Mouse (Mus musculus): ENCODE data around the gene Gm42517.

Gene Gm42517

DNA sequence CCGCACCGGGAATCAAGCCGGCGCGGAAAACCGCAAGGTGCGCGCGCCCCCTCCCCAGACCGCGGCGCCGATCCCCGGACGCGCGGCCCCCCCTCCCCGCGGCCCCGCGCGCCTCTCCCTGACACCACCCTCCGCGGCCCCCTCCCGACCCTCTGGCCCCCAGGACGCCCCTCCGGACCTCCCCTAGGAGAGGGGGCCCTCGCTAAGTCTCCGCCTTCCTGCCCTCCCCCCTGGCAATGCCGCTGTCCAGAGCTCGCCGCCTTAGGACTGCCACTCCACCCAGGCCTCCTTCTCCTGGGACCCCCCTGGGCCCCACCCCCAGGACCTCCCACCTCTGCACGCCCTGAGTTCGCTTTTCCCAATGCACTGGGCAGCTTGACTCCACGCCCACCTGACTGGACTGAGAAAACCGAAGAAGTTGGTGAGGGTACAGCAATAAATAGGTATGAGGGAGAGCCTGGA, at the start of gene Gm42517:
TSS of gene Gm42517 (minus strand) at position 52 of the 462 bp plus-strand sequence.
- DNase-seq, result peak in 1 of 2 experiments; percentile 6

DNA sequence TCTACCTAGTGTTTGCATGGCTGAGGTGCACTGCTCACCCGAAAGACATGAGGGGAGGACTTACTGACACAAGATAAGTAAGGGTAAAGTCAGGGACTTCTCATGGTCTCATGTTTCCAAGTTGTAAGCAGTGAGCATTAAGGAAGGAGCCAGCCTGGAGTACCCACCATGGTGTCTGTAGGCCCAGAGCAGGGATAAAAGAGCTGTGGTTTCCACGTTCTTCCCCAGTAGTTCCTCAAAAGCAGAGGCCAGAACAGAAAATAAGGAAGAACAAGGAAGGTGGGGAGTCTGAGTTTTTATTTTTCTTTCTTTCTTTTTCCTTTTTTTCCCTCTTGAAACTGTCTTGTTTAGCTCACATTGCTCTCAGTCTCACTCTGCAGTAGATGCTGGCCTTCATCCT, 47.0 kb upstream of the Gm42517 start:
- DNase-seq, result no peak

- DNase-seq, result no peak
Observed at GRCm38 (mm10) chr5:108406977-108407376, 39.3 kb upstream of the Gm42517 start.

DNA sequence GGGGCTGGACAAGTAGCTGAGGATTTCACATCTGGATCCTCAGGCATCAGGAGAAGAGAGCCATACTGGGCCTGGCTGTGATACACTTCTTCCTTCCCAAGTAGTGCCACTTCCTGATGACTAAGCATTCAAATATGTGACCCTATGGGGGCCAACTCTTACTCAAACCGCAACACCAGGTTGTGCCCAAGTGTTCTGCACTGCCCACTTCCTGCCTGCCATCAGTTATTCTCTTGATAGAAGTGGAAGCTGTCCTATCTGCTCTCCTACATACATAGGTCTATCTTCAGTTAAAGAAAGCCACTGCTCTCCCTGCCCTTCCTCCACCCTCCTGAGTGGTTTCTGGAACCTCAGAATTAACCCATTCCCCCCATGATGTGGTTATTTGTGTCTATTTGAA, 37.7 kb upstream of the Gm42517 start:
- no peak for DNase-seq

GRCm38 (mm10) chr5:108403453-108403852, 35.7 kb upstream of the Gm42517 start:
- no peak for DNase-seq

DNA sequence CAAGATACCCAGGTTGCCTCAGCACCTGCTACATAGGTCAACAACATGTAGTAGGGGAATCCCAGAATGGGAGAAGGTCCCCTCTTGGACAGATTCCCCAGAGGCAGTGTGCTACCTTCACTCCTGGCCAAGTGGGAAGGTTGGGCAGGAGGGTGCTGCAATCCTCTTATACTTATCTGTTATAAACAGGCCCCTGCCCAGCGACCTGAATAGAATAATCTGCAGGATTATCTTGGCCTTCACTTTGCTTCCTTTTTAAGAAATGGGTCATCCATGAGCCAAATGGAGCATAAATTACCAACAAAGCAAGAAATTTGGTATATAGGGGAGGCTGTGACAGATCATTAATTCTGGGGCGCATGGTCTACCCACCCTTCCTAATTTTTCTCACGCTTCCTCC, 22.0 kb upstream of the Gm42517 start:
- DNase-seq, result no peak

DNA sequence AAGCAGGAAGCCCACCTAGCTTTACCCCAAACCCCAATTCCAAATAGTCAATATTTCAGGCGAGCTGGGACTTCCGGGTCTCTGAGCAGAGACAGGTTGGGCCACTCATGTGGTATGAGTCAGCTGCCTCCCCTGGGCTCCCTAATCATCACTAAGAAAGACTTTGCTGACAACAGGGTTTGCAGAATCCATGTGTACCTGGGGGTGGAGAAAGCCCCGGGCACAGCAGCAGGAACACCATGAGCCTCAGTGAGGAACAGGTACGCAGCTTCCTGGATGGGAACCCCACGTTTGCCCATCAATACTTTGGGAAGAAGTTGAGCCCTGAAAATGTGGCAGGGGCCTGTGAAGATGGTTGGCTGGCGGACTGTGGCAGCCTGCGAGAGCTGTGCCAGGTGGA, 20.5 kb upstream of the Gm42517 start, which contains the start of gene Pde6b:
TSS of gene Pde6b (plus strand) at position 191 of the 400 bp plus-strand sequence.
- DNase-seq, result no peak

DNA sequence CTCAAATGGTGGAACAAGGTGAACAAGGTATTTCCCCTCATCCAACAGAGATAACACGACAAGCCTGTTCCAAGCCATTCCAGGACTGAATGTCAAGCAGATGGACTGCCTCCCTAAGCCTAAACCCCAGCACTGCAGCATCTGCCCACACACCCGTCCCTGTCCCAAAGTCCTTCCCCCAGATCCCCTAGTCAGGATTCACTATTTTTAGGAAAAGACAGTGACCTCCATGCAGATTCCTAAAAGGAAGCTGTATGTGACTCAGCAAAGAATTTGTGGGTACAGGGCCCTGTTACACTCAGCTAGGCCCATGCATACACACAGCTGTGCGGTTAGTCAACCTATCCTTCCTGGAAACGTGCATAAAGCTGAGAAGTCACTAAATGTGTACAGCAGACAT, 18.7 kb upstream of the Gm42517 start:
- DNase-seq, result no peak

DNA sequence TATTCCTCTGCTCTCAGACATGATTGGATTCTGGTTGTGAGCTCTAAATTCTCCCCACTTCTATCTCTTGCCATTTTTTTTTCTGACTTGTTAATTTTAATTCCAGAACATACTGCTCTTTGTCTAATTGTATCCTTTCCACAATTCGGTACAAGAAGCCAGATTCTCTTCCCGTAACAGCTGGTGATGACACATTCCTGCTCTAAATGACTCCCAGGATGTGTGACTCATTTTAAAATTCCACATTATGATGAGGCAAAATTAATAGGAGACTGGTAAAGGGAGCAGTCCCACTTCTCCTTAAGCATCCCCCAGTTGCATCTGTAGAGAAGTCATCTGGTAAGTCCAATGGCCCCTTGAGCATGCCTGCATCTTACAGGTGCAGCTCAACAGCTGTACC, 17.9 kb upstream of the Gm42517 start:
- DNase-seq, result no peak

DNA sequence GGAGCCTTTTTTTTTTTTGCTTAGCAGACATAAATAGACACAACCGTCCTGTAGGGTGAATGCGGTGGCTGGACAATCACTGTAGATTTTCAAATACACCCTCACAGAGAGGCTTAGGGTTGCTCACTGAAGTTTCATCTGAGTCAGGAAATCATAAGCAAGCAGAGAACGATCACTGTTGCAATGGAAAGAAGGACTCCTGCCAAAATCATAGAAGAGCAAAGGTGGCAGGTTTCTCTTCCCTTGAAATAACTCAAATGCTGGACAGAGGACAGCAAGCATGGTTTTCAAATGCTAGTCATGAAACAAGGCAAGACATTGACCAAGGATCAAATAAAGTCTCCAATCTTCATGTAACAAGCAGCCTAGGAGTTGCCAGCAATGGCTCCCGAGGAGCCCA, 10.6 kb upstream of the Gm42517 start:
- no peak for DNase-seq

DNA sequence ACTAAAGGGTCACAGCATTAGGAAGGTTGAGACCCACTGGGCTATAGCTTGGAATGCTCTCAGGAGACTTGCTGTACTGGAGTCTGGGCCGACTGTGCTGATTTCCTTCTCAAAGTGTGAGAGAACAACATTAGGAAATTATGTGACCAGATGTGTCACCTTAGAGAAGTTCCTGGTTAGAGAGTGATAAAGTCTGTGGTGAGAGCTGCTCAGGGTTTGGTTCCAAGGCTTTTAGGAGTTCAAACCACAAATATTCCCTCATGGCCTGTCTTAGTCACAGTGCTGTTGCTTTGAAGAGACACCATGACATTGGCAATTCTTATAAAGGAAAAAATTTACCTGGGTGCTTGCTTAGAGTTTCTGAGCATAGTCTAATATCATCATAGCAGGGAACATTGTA, 8.3 kb upstream of the Gm42517 start:
- no peak for DNase-seq

- no peak for DNase-seq
Observed at GRCm38 (mm10) chr5:108374079-108374478, 6.4 kb upstream of the Gm42517 start.

GRCm38 (mm10) chr5:108369964-108370363, 2.2 kb upstream of the Gm42517 start:
- DNase-seq, result no peak

- DNase-seq, result peak; percentile 16 to 33
Observed at GRCm38 (mm10) chr5:108368851-108369621, 1.3 kb upstream of the Gm42517 start.

DNA sequence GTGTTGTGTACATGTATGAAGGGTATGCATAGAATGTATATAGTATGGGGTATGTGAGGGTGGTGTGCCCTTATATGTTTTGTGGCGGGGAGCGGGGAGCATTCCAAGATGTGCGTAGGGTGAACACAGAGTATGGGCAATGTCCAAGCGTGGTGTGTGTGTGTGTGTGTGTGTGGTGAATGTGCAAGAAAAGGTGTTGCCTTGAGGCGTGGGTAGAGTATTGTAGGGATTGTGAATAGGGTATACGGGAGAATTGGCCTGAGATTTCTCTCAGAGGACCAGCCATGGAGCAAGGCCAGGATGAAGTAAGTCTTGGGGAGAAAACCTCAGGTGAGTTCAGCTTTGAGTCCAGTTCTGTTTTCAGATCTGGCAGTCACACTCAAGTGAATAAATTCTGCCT, 724 bp upstream of the Gm42517 start:
- DNase-seq, result no peak

DNA sequence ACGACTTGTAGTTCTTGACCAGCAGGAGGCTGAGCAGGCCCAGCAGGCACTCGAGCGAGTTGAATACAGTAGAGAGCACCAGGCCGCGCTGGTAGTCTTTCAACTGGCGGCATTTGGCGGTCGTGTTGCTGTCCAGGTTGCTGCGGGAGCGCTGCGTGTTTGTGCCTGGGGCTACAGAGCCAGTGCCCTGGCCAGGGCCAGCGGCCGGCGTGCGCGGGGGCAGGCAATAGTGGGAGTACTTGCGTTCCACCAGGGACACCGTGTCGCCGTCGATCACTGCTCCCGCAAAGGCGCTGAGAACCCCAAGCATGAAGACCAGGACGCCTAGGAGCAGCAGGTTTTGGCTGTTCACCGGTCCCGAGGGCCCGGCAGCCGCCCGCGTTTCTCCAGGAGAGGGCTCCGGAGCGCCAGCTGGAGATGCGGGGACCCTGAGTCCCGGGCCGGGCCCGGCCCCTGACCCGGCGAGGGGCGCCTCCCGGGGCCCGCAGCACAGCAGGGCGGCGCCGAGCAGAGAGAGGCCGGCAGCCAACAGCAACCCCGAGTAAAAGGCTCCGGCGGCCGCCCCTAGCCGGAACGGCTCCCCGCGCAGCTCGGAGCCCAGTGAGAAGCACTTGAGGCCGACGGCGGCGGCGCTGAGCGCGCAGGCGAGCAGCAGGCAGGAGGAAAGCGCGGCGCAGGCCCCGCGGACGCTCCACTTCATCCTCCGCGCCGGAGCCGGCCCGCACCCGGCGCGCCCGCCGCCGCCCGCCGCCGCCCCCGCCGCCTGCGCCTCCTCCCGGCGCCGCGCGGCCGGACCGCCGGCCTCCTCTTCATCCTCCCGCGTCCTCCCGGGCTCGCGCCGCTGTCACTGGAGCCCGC, 509 bp downstream of the Gm42517 start:
- DNase-seq, result peak; percentile 30 to 48

GRCm38 (mm10) chr5:108366328-108366983, 1.3 kb downstream of the Gm42517 start:
- DNase-seq, result peak in 1 of 2 experiments; percentile 24

DNA sequence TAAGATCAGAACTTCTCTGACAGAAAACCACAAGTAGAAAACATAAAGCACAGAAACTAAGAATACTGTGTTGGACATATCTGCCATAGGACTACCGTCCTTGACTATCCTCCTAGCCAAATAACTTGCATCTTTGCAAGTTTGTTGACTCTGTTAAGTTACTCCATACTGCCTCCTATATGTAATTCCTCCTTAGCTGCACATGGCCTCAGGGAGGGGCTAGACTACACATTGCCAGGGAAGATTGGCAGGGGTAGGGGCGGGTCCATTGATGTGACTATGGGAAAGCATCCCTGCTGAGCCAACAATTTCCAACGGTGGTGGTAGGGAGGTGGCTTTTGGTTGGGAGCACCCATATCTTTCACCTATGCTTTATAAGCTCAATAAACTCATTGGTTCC, 5.4 kb downstream of the Gm42517 start:
- no peak for DNase-seq

GRCm38 (mm10) chr5:108360211-108360610, 7.5 kb downstream of the Gm42517 start:
- no peak for DNase-seq

- no peak for DNase-seq
Observed at GRCm38 (mm10) chr5:108359491-108359890, 8.2 kb downstream of the Gm42517 start.

DNA sequence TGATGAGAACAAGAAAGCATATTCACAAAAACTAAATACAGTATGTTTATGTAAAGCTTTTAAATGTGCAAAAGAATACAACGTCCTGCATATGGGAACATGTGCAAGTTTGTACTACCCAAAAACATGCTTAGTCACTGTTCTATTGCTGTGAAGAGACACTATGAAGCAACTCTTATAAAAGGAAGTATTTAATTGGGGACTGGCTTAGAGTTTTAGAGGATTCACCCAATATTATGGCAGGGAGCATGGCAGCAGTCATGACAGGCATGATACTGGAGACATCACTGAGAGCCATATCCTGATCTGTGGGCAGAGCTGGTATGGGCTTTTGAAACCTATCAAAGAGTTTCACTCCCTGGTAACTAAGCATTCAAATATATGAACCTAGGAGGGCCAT, 9.9 kb downstream of the Gm42517 start:
- DNase-seq, result no peak

- DNase-seq, result no peak
Observed at GRCm38 (mm10) chr5:108354056-108354455, 13.7 kb downstream of the Gm42517 start.

GRCm38 (mm10) chr5:108349511-108350148, 18.1 kb downstream of the Gm42517 start:
- DNase-seq, result no peak
